Mouse (Mus musculus) frontal cortex, adult 2 months (tissue): ENCODE measurements around the gene Cpa3. TPM values are rescaled to one million over a fixed set of nuclear protein-coding genes. Genes with fewer than 3 reads are reported as not detected.

Source experiments
- DNase-seq, 2 experiments: peaks; one replicate each; pipeline ENCODE4 v3.0.0; 2022; ENCODE audit warnings: low spot score in 1 of 2; ENCODE audit errors: extremely low spot score in 1 of 2
- polyA plus RNA-seq: library from polyadenylated mRNA; depleted of rRNA; stranded (reverse); fragments of >200 nt; gene quantifications from 2 replicates; pipeline ENCODE4 v1.2.3, GENCODE M21; 2012; rRNA removed

The Cpa3 gene
- polyA plus RNA-seq = 0.18 TPM in 1 of 2 replicates, not detected in the other

DNA sequence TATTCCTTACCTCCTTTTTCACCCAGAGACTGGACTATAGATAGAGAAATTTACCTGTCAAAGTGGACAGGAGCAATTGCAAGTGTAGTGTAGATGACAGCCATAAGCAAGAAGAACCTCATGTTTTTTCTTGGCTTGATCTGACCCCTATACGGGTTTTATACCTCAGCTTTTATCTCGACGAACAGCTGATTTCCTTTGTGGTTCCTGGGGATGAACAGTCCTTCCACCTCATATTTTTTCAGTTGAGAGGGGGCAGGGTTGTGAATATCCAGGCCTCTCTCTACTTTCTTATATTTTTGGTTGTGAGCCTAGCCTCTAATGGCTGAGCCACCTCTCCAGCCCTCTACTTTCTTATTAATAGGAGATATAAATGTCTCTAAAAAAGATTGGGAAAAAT, at the start of gene Cpa3:
Cpa3 (minus strand) TSS at position 132 of the 400 bp plus-strand sequence.
- no peak for DNase-seq

DNA sequence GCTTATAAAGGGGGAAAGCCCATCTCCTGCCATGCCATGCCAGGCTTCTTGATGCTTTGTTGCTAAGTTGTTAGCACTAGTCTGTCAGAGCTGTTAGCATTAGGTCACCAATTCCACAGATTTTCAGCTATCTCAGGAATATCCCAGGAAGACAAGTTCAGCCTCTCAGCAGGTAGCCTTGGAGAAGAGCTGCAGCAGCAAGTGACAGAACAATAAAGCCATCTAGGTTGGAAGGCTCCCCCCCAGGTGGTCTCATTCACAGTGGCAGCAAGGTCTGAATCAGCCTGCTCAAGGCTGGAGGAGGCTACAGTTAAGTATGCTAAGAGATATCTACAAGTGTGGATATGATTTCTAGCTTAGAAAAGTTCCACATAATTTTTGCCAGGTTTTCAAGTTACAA, 49.4 kb upstream of the Cpa3 start:
- DNase-seq = no peak

DNA sequence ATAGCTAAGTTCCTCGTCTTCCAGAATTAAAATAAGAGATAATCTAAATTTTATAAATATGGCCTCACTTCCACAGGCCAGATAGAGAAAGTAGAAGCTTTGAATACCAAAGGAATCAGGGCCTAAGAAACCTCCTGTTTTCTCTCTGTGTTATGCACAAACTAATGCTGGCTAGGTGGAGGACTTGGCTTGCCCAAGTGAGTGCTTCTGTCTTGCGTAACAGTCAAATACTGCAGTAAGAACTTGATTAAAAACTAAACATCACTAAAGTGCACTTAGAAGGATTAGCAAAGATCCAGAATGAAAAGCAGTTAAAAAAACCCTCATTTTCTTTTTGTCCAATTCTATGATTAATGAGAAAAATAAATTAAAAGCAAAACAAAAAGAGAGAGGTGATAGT, 46.8 kb upstream of the Cpa3 start:
- no peak for DNase-seq

DNA sequence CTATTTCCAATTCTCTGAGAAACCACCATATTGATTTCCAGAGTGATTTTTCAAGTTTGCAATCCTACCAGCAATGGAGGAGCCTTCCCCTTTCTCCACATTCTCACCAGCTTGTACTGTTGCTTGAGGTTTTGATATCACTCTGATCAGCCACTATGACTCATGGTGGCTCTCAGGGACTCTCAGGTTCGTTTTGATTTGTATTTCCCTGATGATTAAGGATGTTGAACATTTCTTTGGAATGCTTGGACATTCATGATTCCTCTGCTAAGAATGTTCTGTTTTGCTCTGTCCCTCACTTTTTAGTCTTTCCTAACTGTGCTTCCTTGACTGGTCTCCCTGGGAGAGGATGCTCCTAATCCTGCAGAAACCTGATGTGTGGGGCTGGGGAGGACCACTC, 39.8 kb upstream of the Cpa3 start:
- no peak for DNase-seq

DNA sequence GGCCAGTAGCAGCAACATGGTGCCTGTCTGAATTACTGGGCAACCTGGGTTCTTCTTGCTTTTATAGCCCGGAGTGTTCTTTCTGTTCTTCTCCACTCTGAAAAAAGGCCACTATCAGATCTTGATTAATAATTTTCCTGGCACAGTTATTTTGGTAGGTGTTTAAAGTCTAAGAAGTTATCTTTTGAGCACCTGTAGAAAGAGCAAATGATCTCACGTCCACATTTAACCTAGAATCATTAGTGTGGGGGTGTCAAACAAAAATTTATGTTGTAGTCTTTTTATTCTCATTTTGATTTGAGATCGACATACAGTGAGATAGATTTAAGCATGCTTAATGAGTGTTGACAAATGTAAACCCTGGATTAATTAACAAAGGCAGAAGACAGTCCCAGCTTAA, 33.7 kb upstream of the Cpa3 start, which contains the start of gene Cpb1:
Cpb1 (minus strand) TSS at position 101 of the 400 bp plus-strand sequence.
- no peak for DNase-seq

DNA sequence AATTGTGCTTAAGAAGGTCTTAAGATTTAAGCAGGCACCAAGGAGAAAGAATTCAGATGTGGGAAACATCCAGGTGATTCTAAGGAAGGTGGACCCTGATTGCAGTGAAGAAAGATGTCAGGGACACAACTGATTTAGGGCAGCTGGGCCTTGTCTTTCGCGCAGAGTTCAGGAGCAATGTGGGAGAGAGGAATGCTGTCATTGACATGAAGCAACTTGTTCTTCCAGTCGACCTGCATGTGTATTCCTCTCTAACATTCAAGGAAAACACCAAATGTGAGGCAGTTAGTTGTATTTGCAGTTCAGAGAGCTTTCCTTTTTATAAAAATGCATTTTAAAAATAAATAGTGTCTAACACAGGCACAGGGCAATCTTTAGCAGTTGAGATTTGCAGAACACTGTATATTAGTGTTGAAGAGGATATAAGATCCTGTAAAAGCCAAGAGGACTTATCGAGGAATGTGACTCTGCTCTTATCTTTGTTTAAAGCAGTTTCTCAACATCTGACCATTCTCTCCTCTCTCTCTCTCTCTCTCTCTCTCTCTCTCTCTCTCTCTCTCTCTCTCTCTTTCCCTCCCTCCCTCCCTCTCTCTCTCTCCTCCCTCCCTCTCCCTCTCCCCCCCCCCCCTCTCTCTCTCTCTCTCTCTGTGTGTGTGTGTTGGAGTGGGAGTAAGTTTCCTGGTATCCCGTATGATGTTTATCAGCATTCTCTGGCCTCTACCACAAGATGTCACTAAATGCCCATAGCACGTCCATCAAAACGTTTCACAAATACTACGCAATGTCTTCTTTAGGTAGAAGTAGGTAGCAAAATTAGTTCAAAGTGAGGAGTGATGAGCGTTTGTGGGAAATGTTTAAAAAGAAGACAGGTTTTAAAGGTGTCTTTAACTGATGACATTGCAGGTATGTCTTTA, 12.8 kb upstream of the Cpa3 start:
- no peak for DNase-seq

DNA sequence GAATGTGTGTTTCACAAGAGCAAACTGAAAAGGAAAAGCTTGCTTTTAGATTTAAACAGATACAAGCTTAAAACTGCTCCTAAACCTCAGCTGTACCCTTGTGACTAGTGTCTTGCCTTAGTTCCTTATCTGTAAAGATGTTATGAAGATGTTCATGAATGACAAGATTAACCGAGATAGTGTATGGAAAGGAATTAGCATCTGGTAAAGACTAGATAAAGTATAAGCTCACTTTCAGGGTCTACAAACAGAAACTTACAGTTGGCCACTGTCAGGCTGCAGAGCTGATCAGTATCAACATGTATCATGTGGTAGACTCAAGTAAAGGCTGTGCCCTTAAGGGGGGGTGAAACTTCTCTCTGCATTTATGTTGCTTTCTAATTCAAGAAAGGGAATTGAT, 1.9 kb upstream of the Cpa3 start:
- DNase-seq = no peak

DNA sequence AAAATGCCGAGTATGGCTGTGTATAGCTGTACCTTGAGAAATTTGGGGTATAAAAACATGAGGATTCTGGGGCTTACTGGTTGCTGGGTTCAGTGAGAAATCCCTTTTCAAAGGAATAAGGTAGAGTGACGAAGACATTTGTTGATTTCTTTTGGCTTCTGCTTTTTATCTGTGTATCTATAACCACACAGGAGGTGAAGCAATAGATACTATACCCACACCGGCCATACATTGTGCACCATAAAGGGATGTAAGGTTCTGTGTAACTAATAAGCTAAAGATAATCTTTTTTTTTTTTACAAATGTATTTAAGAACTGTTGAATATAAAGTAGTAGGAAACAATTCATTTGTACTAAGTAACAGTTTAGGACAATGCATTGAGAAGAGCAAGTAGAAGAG, 2.2 kb downstream of the Cpa3 start:
- DNase-seq = no peak

DNA sequence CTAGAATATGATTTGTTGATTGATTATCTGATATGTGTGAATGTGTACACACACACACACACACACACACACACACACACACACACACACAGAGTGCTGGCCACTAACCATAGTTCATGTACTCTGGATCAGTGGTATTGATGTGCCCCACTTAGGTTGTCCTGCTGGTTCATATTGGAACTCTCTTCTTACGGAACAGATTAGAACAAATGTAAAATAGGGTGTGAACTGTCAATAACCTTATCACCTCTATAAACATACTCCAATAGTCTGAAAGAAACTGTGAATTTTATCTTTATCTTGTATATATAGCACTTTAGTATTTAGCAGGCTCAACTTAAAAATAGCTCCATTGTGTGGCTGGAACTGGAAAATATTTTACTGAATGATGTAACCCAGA, 5.0 kb downstream of the Cpa3 start:
- DNase-seq = no peak

DNA sequence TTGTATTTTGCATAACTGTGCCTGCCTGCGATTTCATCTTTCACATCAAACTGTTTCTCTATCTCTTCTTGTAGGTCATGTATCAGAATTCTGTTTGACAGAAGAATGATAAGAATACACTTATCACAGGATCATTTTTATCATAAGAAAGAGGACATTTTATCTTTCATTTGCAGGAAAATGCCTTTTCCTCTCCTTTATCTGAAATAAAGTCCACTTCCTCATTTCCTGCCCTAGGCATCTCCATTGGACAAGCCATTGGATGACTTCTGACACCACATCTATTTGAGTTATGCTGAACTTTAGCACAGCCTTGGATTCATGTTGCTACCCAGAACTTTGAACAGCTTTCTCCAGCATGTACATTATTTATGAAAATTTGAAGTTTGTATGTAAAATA, 13.0 kb downstream of the Cpa3 start:
- no peak for DNase-seq

DNA sequence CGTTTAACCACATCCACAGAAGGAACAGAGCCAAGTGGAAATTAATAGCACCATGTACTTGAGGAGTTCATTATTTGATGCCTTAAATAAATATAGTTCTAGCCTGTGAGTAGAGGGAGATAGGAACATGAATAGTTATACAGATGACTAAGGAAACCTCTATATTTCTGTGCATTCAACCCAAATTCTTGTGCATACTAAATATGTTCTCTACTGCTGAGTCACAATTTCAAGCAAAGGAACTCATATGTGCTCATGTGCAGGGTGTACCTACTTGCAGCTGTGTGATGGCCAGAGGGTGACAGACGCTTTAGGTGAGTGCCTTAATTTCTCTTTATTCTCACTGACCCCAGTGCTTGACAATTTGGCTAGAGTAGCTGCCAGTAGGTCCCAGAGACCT, 16.6 kb downstream of the Cpa3 start:
- no peak for DNase-seq

DNA sequence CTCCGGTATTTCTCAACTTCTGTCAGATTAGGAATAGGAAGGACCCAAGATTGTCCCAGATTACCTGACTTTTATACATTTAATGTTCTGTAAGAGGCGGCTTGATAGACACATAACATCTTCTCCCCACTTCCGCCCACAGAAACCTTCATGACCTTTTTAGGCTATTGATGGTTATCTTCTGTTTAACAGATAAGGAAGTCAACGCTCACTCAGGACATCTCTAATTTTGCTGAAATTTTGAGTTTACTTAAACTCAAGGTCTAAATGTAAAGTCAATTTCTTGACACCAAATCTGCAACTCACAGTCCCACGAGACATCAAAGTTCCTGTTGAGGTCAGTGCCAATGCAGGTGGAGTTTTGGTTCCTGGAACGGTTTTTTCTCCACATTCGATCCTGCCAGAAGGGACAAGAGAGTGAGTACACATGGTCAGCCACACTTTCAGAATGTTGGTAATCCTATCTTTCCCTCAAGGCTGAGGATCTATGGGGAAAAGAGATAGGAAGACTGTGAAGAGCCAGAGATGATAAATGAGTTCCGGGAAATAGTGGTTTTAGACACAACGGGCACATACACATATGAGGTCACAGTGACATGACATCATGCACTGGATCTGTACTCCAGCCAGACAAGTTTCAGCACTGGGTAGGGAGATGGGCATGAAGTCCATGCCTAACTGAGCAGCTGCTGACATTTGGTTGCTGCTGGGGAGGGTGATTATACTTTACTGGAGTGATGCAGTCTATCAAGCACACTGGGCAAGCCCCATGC, 18.9 kb downstream of the Cpa3 start:
- no peak for DNase-seq

DNA sequence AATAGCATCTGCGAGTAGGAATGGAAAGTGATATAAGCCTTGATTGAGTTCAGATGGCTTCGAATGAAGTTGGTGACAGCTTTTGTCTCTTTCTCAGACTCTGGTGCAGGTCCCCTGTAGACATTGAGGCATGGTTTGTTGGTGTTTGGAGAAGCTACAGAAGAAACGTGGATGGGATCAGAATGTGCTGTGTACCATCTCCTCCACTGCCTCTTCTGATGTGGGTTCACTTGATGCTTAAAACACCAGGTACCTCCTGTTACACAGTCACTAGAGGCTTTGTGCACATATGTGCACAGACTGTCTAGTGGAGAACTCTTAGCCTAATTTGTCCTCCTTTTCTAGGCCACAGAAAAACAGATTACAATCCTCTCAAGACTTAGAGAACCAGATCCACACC, 19.8 kb downstream of the Cpa3 start:
- no peak for DNase-seq

DNA sequence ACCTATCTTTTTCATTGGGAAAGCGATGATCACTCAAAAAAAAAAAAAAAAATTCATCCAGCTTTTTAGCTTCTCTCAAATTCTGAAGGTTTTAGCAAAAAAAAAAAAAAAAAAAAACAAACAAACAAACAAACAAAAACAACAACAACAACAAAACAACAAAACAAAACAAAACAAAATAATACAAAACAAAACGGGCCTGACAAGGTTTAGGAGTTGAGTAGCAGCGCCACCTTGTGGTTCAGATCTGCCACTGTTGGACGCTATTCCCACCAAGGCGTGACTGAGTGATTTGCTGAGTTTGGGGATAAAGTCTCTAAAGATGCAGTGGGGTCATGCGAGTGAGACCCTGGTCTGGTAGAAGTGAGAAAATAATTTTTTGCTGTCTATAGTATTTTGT, 43.1 kb downstream of the Cpa3 start:
- peak in 1 of 2 experiments; percentile 69 for DNase-seq

DNA sequence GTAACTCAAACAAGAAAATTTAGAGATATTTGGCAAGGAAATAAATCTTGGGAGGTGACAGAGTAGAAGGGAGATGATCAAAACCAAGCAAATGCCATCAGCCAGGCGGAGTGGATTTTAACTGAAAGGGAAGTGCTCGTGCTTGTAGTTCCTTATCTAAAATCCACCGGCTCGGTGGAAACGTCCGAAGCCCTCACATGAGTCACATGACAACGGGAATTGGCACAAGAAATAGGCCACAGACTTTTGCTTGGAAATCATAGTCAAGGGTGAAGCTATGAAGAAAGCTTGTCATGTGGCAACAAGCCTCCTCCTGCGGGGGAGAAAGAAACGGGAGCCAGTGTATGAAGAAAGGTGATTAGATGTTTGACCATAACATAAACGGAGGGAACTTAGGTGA, 44.1 kb downstream of the Cpa3 start:
- no peak for DNase-seq

DNA sequence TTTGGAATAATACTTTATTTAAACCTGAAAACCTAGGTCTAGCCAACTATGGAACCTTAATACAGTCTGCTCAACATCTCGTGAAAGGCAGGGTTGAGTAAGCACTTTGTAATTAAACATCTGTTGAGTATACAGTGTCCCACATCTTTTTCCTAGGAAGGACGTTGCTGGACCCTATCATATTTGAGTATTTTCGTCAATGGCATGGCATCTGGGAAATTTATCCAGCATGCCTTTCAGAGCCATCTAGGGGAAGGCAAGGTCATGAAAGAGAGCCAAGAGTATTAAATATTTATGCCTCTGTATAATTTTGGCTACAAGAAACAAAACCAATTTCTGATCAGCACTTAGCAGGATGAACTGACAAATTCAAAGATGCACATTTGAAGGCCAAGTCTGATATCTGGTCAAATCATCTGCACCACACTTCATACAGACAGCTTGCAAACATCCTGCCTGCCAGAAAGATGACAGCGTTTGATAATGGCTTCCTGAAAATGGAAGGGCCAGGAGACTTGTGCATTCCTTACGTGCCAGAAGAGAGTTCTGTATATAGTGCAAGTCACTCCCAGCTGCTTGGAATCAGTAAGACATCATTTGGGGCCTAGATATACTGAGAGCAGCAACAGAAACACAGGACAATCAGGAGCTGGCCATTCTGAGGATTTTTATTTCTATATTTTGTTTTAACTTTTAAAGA, 52.9 kb downstream of the Cpa3 start:
- no peak for DNase-seq

DNA sequence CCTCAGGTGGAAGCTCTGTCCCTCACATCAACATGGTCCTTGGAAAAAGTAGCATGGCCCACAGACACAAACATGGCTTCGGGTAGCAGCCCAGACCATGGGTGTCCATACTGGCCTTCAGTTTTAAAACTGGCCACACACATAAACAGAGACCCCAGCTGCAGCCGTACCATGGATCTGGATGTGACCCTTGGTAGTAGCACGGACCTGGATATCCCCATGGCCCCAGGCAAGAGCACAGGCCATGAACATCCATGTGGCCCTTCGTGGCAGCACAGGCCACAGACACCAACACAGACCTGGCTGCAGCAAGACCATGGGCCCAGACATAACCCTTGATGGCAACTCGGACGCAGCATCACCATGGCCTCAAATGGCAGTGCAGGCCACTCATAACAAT, 69.6 kb downstream of the Cpa3 start:
- no peak for DNase-seq

DNA sequence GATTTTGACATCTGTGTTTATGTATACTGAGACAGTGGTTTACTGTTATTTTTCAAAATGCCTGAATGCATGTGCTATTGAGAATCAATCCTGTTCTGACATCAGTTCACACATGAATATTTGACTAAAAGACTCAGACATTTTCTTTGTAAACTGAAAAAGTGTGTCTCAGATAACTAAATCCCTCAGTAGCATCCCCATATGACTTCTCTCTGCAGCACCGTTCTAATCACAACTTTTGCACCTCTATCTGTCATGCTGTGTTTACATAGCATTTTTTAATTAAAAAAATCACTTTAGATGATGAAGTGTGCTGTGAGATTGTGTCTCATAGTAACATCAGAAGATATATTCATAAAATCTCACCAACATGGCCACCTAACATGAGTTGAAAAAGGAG, 74.5 kb downstream of the Cpa3 start:
- DNase-seq = no peak
